Mouse (Mus musculus) testis, postnatal 14 days (tissue): ENCODE measurements around the gene Ifitm5.

ENCODE experiments used
- DNase-seq: peaks from one replicate; pipeline ENCODE4 v3.0.0; 2021; ENCODE audit warnings: low spot score

Ifitm5 gene

DNA sequence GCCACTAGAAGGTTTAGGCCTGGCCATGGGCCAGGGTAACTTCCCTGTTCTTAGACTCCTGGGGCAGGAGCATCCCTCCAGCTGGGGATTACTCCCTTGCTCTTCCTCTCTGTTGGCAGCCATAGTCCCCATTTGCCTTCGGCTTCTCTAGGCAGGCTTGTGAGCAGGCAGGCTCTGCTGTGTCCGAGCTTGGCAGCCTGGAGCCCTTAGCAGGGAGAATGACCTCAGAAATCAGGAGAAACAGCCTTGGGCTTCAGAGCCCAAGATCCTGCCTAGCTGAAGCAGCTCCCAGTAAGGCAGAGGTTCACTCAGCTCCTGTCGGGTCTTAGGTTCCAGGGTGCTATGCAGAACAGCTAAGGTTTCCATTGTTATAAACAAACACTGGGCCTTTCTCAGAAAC lies 51.0 kb downstream of the Ifitm5 start:
- DNase-seq: no peak
